Mouse (Mus musculus): ENCODE data around the gene Mmp9.

DNA sequence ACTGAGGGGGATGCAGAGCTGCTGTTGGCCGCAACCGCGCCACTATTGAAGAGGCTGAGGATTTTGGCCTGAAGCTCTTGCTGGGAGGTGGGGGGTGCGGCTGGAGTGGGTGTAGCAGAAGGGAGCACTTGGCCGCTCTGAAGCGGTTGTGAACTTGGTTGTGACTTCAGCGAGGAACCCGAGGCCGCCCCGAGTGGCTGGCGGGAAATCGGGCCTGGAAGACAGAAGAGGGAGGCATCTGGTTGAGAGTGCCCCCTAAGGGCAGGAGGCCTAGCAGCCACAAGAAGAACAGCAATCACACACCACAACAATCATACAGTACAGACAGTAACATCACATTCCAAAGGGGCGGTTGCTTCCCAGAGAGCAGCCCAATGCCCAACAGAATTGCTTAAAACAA, 61.4 kb downstream of the Mmp9 start:
- no peak for TF ChIP-seq ZC3H11A (IDR thresholded peaks at IDR 0.05; ENCODE audit: borderline replicate concordance, low read depth, low read length)
- no peak for TF ChIP-seq MAFK (IDR thresholded peaks at IDR 0.05; ENCODE audit: insufficient read depth, low read depth, low read length)
- TF ChIP-seq HCFC1 (IDR thresholded peaks at IDR 0.05; ENCODE audit: borderline replicate concordance, insufficient read depth, low read length), result no peak
- no peak for TF ChIP-seq CHD2 (IDR thresholded peaks at IDR 0.05; ENCODE audit: low read depth, low read length)
